15 mouse cellular contexts compared by ENCODE assay signal in genomic region chr16:10416866-10417265, GRCm38 (mm10). TPM values are rescaled to one million over a fixed set of nuclear protein-coding genes. Genes with fewer than 3 reads are reported as not detected.
A peak's percentile ranks its signal among the peaks of the same experiment; 100 is the strongest.
DNase-seq lines count a peak whose midpoint lies in the region; ATAC-seq and TF ChIP-seq lines count a peak whose summit lies in the region.
"Had no signal": no experiment of that assay in that cellular context is flagged by ENCODE, and none has a peak within 500 bp of the region (broad histone marks: within the 10 kb centered on the region; RNA-seq: fewer than 3 reads in every experiment).

No protein-coding gene starts in this region.

- TF ChIP-seq RAD21 in CH12.LX (IDR thresholded peaks at IDR 0.05; ENCODE audit: low read depth, low read length) = peak; percentile 66

- ATAC-seq in cerebellum, adult (ENCODE audit: insufficient number of reproducible peaks, low FRiP score, low TSS enrichment) = no peak
- ATAC-seq in liver, embryonic 14.5 days (ENCODE audit: insufficient read depth) = no peak
- no peak for ATAC-seq in granulocyte monocyte progenitor cell, adult 5-6 weeks (replicated peaks; ENCODE audit: poor library complexity, severe bottlenecking)

- H3K27ac ChIP-seq in cerebellum, adult 2 months (ENCODE audit: insufficient read depth, low read length) = no peak overlapping the region
- H3K27ac ChIP-seq in liver, embryonic 14.5 days = no peak overlapping the region
- 0 out of 2 replicates have a peak overlapping the region, but pooled peaks have one; percentile 40 for H3K27ac ChIP-seq in CH12.LX (ENCODE audit: insufficient read depth, low read depth)
- no peak overlapping the region for H3K27ac ChIP-seq in cortical plate, adult 2 months (ENCODE audit: insufficient read depth, low read length)
- H3K27ac ChIP-seq: hindbrain, embryonic 15.5 days; limb, embryonic 13.5 days; neural tube, embryonic 13.5 days had no signal

- TF ChIP-seq CTCF in cerebellum, adult 2 months (IDR thresholded peaks at IDR 0.05; ENCODE audit: borderline replicate concordance, insufficient read depth, low read depth, low read length) = peak; percentile 43; the same call in 1 of the 2 replicates
- peak; percentile 77 for TF ChIP-seq CTCF in liver, embryonic 14.5 days (IDR thresholded peaks at IDR 0.05; ENCODE audit: low read depth)
- peak; percentile 71 to 99 for TF ChIP-seq CTCF in CH12.LX (conservative IDR thresholded peaks at IDR 0.05 in 1 of 2, IDR thresholded peaks at IDR 0.05 in 1 of 2; ENCODE audit: low read depth in 2 of 2, low read length in 2 of 2)
- TF ChIP-seq CTCF in cortical plate, adult 2 months (IDR thresholded peaks at IDR 0.05; ENCODE audit: extremely low read depth, insufficient read depth, low read length) = peak; percentile 44

- no peaks in the 10 kb centered on the region for H3K27me3 ChIP-seq in cerebellum, adult 2 months (ENCODE audit: control insufficient read depth, insufficient read depth, low read length)
- no peaks in the 10 kb centered on the region for H3K27me3 ChIP-seq in liver, embryonic 14.5 days (ENCODE audit: control insufficient read depth, insufficient read depth, low read length)
- no peaks in the 10 kb centered on the region for H3K27me3 ChIP-seq in CH12.LX (replicated peaks)
- H3K27me3 ChIP-seq: hindbrain, embryonic 15.5 days; limb, embryonic 13.5 days; neural tube, embryonic 13.5 days had no signal

- H3K4me2 ChIP-seq in liver, embryonic 14.5 days (ENCODE audit: low read depth) = no peak overlapping the region
- no peak overlapping the region for H3K4me2 ChIP-seq in CH12.LX (ENCODE audit: insufficient read depth, low read depth, poor library complexity, severe bottlenecking)
- H3K4me2 ChIP-seq: hindbrain, embryonic 15.5 days; limb, embryonic 13.5 days; neural tube, embryonic 13.5 days had no signal

- no peak for TF ChIP-seq POLR2A in cerebellum, adult 2 months (IDR thresholded peaks at IDR 0.05; ENCODE audit: borderline replicate concordance, insufficient read depth, low read length)
- no peak for TF ChIP-seq POLR2A in CH12.LX (IDR thresholded peaks at IDR 0.05; ENCODE audit: low read depth, low read length)
- no peak for TF ChIP-seq POLR2A in cortical plate, adult 2 months (IDR thresholded peaks at IDR 0.05; ENCODE audit: extremely low read depth, insufficient read depth, low read length)

- intact Hi-C loops in heart, postnatal 25 days (cut with DNase I) = loop anchor here (5.0 kb wide), 1 partner anchor 105 kb away; no protein-coding TSS in a partner anchor

- peak in 1 of 2 experiments; percentile 36 for DNase-seq in cerebellum, adult 2 months
- DNase-seq in liver, embryonic 14.5 days (ENCODE audit: low read depth in 3 of 3, low spot score in 3 of 3) = no peak
- DNase-seq in liver (no peak), CH12.LX (ENCODE audit: extremely low read depth) (no peak)
- no peak for DNase-seq in heart, postnatal 25 days (ENCODE audit: low spot score)
- DNase-seq: gastrocnemius, postnatal 25 days had no signal

- no peak for TF ChIP-seq EP300 in liver, embryonic 14.5 days (IDR thresholded peaks at IDR 0.05; ENCODE audit: low read depth)
- TF ChIP-seq EP300 in CH12.LX (IDR thresholded peaks at IDR 0.05; ENCODE audit: low read length) = no peak

- H3K9me3 ChIP-seq in liver, embryonic 14.5 days (ENCODE audit: control insufficient read depth, low read length) = no peaks in the 10 kb centered on the region
- peaks cover 7% of the 10 kb centered on the region for H3K9me3 ChIP-seq in CH12.LX (replicated peaks; ENCODE audit: low read length)
- H3K9me3 ChIP-seq: hindbrain, embryonic 15.5 days; limb, embryonic 13.5 days; neural tube, embryonic 13.5 days had no signal

- in situ Hi-C loops in CH12.LX (cut with MboI; ENCODE audit: low pct_ligation_motif_present, low pct_unique_long_range_greater_than_20kb, low sequenced_read_pairs) = loop anchor here (5.0 kb wide), 1 partner anchor 100 kb away; no protein-coding TSS in a partner anchor

- H3K4me1 ChIP-seq in cerebellum, adult 2 months (ENCODE audit: control insufficient read depth, insufficient read depth, low read length) = peaks cover 7% of the 10 kb centered on the region
- H3K4me1 ChIP-seq in liver, embryonic 14.5 days (replicated peaks; ENCODE audit: control insufficient read depth in 2 of 2, insufficient read depth in 2 of 2, low read length in 1 of 2) = peaks cover 0 to 7% of the 10 kb centered on the region in 2 experiments; a peak in 3 of 4 replicates
- H3K4me1 ChIP-seq in CH12.LX (ENCODE audit: control insufficient read depth in 1 of 2, insufficient read depth in 2 of 2) = peaks cover 31 to 94% of the 10 kb centered on the region in 2 experiments
- no peaks in the 10 kb centered on the region; the same call in 1 of the 2 replicates for H3K4me1 ChIP-seq in cortical plate, adult 2 months (ENCODE audit: control insufficient read depth, insufficient read depth, low read length)

- H3K79me2 ChIP-seq in CH12.LX (replicated peaks; ENCODE audit: control insufficient read depth, extremely low read depth, insufficient read depth, poor library complexity, severe bottlenecking) = peaks cover 14% of the 10 kb centered on the region

- 94% methylated on average over 4 of the region's 4 CpGs for WGBS in cerebellum, adult 2 months
- WGBS in liver, embryonic 14.5 days (ENCODE audit: insufficient replicate concordance) = 76% methylated on average over 4 of the region's 4 CpGs

- no peak overlapping the region for H3K4me3 ChIP-seq in cerebellum, adult 2 months (replicated peaks; ENCODE audit: insufficient read depth, low read depth, low read length)
- no peak overlapping the region for H3K4me3 ChIP-seq in liver, embryonic 14.5 days (ENCODE audit: insufficient read depth in 1 of 2, low read depth in 2 of 2, low read length in 2 of 2)
- H3K4me3 ChIP-seq in CH12.LX (replicated peaks in 1 of 3; ENCODE audit: low read depth in 2 of 3, low read length in 2 of 3, poor library complexity in 1 of 3) = no peak overlapping the region
- no peak overlapping the region for H3K4me3 ChIP-seq in cortical plate, adult 2 months (ENCODE audit: insufficient read depth, low read length)
- H3K4me3 ChIP-seq: hindbrain, embryonic 15.5 days; limb, embryonic 13.5 days; neural tube, embryonic 13.5 days had no signal

- H3K36me3 ChIP-seq in liver, embryonic 14.5 days (replicated peaks; ENCODE audit: control insufficient read depth, insufficient read depth, low read depth) = peaks cover 43% of the 10 kb centered on the region
- H3K36me3 ChIP-seq in CH12.LX (replicated peaks in 1 of 2; ENCODE audit: control insufficient read depth in 1 of 2, insufficient read depth in 1 of 2, low read length in 1 of 2) = peaks cover 81 to 90% of the 10 kb centered on the region in 2 experiments

- dilution Hi-C loops in CH12.LX (cut with MboI; ENCODE audit: extremely low pct_ligation_motif_present, extremely low pct_unique_long_range_greater_than_20kb, low sequenced_read_pairs) = no loop called here

- no peak overlapping the region for H3K9ac ChIP-seq in liver, embryonic 14.5 days (replicated peaks)
- no peak overlapping the region for H3K9ac ChIP-seq in CH12.LX (ENCODE audit: insufficient read depth, low read depth)
- H3K9ac ChIP-seq: hindbrain, embryonic 15.5 days; limb, embryonic 13.5 days; neural tube, embryonic 13.5 days had no signal

TF ChIP-seq in CH12.LX, 34 proteins besides CTCF, POLR2A, EP300 and RAD21 (continues in another document):
- TF ChIP-seq MAZ (IDR thresholded peaks at IDR 0.05; ENCODE audit: low read depth, low read length) = no peak
- TF ChIP-seq MEF2A (IDR thresholded peaks at IDR 0.05; ENCODE audit: borderline replicate concordance, low read depth, low read length) = 0 out of 2 replicates have a peak, but pooled peaks have one; percentile 20
- TF ChIP-seq MYC (IDR thresholded peaks at IDR 0.05; ENCODE audit: low read depth, low read length) = 0 out of 2 replicates have a peak, but pooled peaks have one; percentile 16
- no peak for TF ChIP-seq BHLHE40 (IDR thresholded peaks at IDR 0.05; ENCODE audit: low read depth, low read length)
- no peak for TF ChIP-seq CHD2 (IDR thresholded peaks at IDR 0.05; ENCODE audit: low read length)
- TF ChIP-seq TCF12 (IDR thresholded peaks at IDR 0.05; ENCODE audit: low read depth, low read length) = 0 out of 2 replicates have a peak, but pooled peaks have one; percentile 11

RNA-seq across cellular contexts. Expression of gene Nubp1, which starts 5.1 kb away (rescaled TPM):
- 30.0 and 30.8 TPM in 2 replicates for polyA plus RNA-seq in cerebellum, adult 2 months (2012; rRNA removed)
- 15.2 and 20.2 TPM in 2 replicates for polyA plus RNA-seq in liver, embryonic 14.5 days (2012; rRNA removed)
- polyA plus RNA-seq in liver, embryonic 14.5 days (2014; fragmentation: Nextera tagmentation; extraction: Ambion mirVana) = 31.6 and 34.4 TPM in 2 replicates
- total RNA-seq in CH12.LX (2012; rRNA removed) (163 and 169 TPM in 2 replicates), CH12.LX (2014; rRNA removed) (152 TPM in 2 replicates)
- 162 and 176 TPM in 2 replicates for polyA plus RNA-seq in CH12.LX (2012; ENCODE audit: insufficient read length, low read depth)
- 24.6 and 26.3 TPM in 2 replicates for polyA plus RNA-seq in cortical plate, adult 2 months (2012; rRNA removed)
- total RNA-seq in granulocyte monocyte progenitor cell, adult 5-6 weeks (2014; fragmentation: Nextera tagmentation) = 45.9 and 48.0 TPM in 2 replicates
- total RNA-seq in granulocyte monocyte progenitor cell, adult 5-6 weeks (2017) = 41.9 and 58.3 TPM in 2 replicates
- total RNA-seq in heart, postnatal 25 days (2021) = 10 to 100 TPM in 1 of 2 experiments, 1 to 10 TPM in 1; 9.4 to 10.5 TPM

RNA-seq across cellular contexts. Expression of gene Tekt5, which starts 21.6 kb away (rescaled TPM):
- polyA plus RNA-seq in cerebellum, adult 2 months (2012; rRNA removed) = 14.7 and 20.3 TPM in 2 replicates
- 0.13 and 0.15 TPM in 2 replicates for polyA plus RNA-seq in liver, embryonic 14.5 days (2012; rRNA removed)
- polyA plus RNA-seq in liver, embryonic 14.5 days (2014; fragmentation: Nextera tagmentation; extraction: Ambion mirVana) = 0.10 TPM in 2 replicates
- total RNA-seq in CH12.LX (2012; rRNA removed) (0.08 TPM in 1 of 2 replicates, not detected in the other), CH12.LX (2014; rRNA removed) (not detected in 2 replicates)
- polyA plus RNA-seq in CH12.LX (2012; ENCODE audit: insufficient read length, low read depth) = 0.14 and 0.17 TPM in 2 replicates
- 10.9 and 11.1 TPM in 2 replicates for polyA plus RNA-seq in cortical plate, adult 2 months (2012; rRNA removed)
- 0.49 TPM in 1 of 2 replicates, not detected in the other for total RNA-seq in granulocyte monocyte progenitor cell, adult 5-6 weeks (2014; fragmentation: Nextera tagmentation)
- total RNA-seq in granulocyte monocyte progenitor cell, adult 5-6 weeks (2017) = not detected in 2 replicates
- not detected for total RNA-seq in heart, postnatal 25 days (2021)
- total RNA-seq: adrenal gland, adult 18-20 months; gastrocnemius, postnatal 25 days; megakaryocyte-erythroid progenitor cell, adult 5-6 weeks had no signal
- polyA plus RNA-seq: C2C12 had no signal

RNA-seq across cellular contexts. Expression of gene Tvp23a, which starts 30.3 kb away (rescaled TPM):
- polyA plus RNA-seq in cerebellum, adult 2 months (2012; rRNA removed) = 25.5 and 27.3 TPM in 2 replicates
- polyA plus RNA-seq in liver, embryonic 14.5 days (2012; rRNA removed) = 0.15 and 0.28 TPM in 2 replicates
- polyA plus RNA-seq in liver, embryonic 14.5 days (2014; fragmentation: Nextera tagmentation; extraction: Ambion mirVana) = 0.20 and 0.61 TPM in 2 replicates
- total RNA-seq in CH12.LX (2012; rRNA removed) = 0.63 and 0.68 TPM in 2 replicates
- total RNA-seq in CH12.LX (2014; rRNA removed) = 0.18 TPM in 1 of 2 replicates, not detected in the other
- polyA plus RNA-seq in CH12.LX (2012; ENCODE audit: insufficient read length, low read depth) = 1.7 and 1.8 TPM in 2 replicates
- polyA plus RNA-seq in cortical plate, adult 2 months (2012; rRNA removed) = 30.5 and 31.1 TPM in 2 replicates
- total RNA-seq in granulocyte monocyte progenitor cell, adult 5-6 weeks (2014; fragmentation: Nextera tagmentation) = not detected in 2 replicates
- total RNA-seq in granulocyte monocyte progenitor cell, adult 5-6 weeks (2017) = not detected in 2 replicates
- total RNA-seq in heart, postnatal 25 days (2021) = under 1 TPM; 0.23 to 0.31 TPM
- total RNA-seq: megakaryocyte-erythroid progenitor cell, adult 5-6 weeks had no signal

Comparison
In these comparisons a context has a peak if more than half of its experiments do, and no peak if none do; other contexts are left out.
1. RNA of gene Tekt5, which starts 21.6 kb away (polyA plus RNA-seq): 14.7 to 20.3 TPM in cerebellum, adult 2 months and 10.9 to 11.1 TPM in cortical plate, adult 2 months; 0.14 to 0.17 TPM in CH12.LX and 0.10 to 0.15 TPM in liver, embryonic 14.5 days; every median in the first group is over 10 times any median in the second.
2. Peak in every context shown above with its lines, with median percentiles within 50 percentile points of each other: CTCF ChIP-seq.